Mouse (Mus musculus) embryonic facial prominence, embryonic 12.5 days (tissue): Measurements from ENCODE around the gene Tecta. TPM values are rescaled to one million over a fixed set of nuclear protein-coding genes. Genes with fewer than 3 reads are reported as not detected.

Source experiments
- ATAC-seq: fragments of 200-750 bp; cut with Nextera tagmentation; 2 replicates; pipeline ENCODE4 v1.8.0; 2017; ENCODE audit not compliant: insufficient number of reproducible peaks, insufficient read depth, low FRiP score, low TSS enrichment
- H3K27ac ChIP-seq: fragments of 300-500 bp; sonication (generic); 2 replicates; pipeline ENCODE4 v1.5.1; 2016; ENCODE audit warnings: mild to moderate bottlenecking
- H3K27me3 ChIP-seq: fragments of 300-500 bp; sonication (generic); 2 replicates; pipeline ENCODE4 v1.6.1; 2016; ENCODE audit warnings: mild to moderate bottlenecking, moderate library complexity
- H3K36me3 ChIP-seq: fragments of 300-500 bp; sonication (generic); 2 replicates; pipeline ENCODE4 v1.6.1; 2016; ENCODE audit warnings: mild to moderate bottlenecking
- H3K4me1 ChIP-seq: fragments of 300-500 bp; sonication (generic); 2 replicates; pipeline ENCODE4 v1.6.1; 2016
- H3K4me2 ChIP-seq: fragments of 300-500 bp; sonication (generic); replicated peaks from 2 replicates; pipeline ENCODE4 v1.6.1; 2016; ENCODE audit warnings: mild to moderate bottlenecking, moderate library complexity
- H3K4me3 ChIP-seq: fragments of 300-500 bp; sonication (generic); 2 replicates; pipeline ENCODE4 v1.5.1; 2016; ENCODE audit warnings: mild to moderate bottlenecking
- H3K9ac ChIP-seq: fragments of 300-500 bp; sonication (generic); 2 replicates; pipeline ENCODE4 v1.6.1; 2016; ENCODE audit warnings: mild to moderate bottlenecking, moderate library complexity
- H3K9me3 ChIP-seq: fragments of 300-500 bp; sonication (generic); 2 replicates; pipeline ENCODE4 v1.6.1; 2016; ENCODE audit warnings: mild to moderate bottlenecking, moderate library complexity
- WGBS: fragments of 180-500 bp; shearing (Covaris S2); methylation state at CpG from one replicate; pipeline ENCODE4 v1.1.7; 2016; 5-methylcytosine and 5-hydroxymethylcytosine counted together
- polyA plus RNA-seq: library from polyadenylated mRNA; unstranded; fragments of >200 nt; fragmentation: Nextera tagmentation; extraction: Ambion mirVana; gene quantifications from 2 replicates; pipeline ENCODE4 v1.2.1, GENCODE M21; 2016

The Tecta gene
- polyA plus RNA-seq, 1 experiment from 2014 or later, result 0.35 TPM

- Histone ChIP-seq H3K27me3 (no peaks in the 10 kb centered on the region), H3K9me3 (no peaks in the 10 kb centered on the region), H3K27ac (no peak overlapping the region), H3K4me1 (peaks cover 7% of the 10 kb centered on the region; the same call in 1 of the 2 replicates), H3K4me2 (no peak overlapping the region), H3K4me3 (no peak overlapping the region), H3K9ac (no peak overlapping the region), H3K36me3 (no peaks in the 10 kb centered on the region)
- no peak for ATAC-seq
- WGBS, result 83% methylated on average over 13 of the region's 13 CpGs
Measured at GRCm38 (mm10) chr9:42385656-42386055, 14.1 kb downstream of the Tecta start.

GRCm38 (mm10) chr9:42382628-42383347 lies 16.9 kb downstream of the Tecta start:
- Histone ChIP-seq H3K9ac (no peak overlapping the region), H3K4me3 (no peak overlapping the region), H3K36me3 (no peaks in the 10 kb centered on the region), H3K27ac (no peak overlapping the region), H3K4me2 (no peak overlapping the region), H3K27me3 (no peaks in the 10 kb centered on the region), H3K4me1 (no peaks in the 10 kb centered on the region; the same call in 1 of the 2 replicates), H3K9me3 (no peaks in the 10 kb centered on the region)
- 75% methylated on average over 8 of the region's 8 CpGs for WGBS
- no peak for ATAC-seq

- ATAC-seq, result no peak
- Histone ChIP-seq H3K36me3 (no peaks in the 10 kb centered on the region), H3K4me1 (no peaks in the 10 kb centered on the region; the same call in 1 of the 2 replicates), H3K9me3 (no peaks in the 10 kb centered on the region), H3K4me2 (no peak overlapping the region), H3K9ac (no peak overlapping the region), H3K27me3 (no peaks in the 10 kb centered on the region), H3K27ac (no peak overlapping the region), H3K4me3 (no peak overlapping the region)
- WGBS, result 75% methylated on average over 5 of the region's 5 CpGs
Measured at GRCm38 (mm10) chr9:42382063-42382462, 17.7 kb downstream of the Tecta start.

DNA sequence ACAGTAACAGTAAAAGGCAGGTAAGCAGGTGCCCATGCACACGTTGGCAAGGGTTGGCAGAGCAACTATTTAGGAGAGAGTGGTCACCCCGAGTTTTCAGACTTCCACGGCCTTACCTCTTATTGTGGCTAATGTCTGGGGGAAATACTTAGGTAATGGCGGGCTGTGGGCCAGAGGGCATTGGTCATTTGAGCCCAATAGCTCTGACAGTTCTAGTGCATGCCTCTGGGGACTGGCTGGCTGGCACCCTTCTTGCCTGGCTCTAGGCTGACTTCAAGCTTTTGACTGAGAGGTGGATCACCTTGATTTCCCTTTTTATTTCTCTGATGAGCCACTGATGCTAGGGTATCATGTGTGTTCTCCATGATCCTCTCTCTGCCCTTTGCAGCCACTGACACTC lies 21.7 kb downstream of the Tecta start:
- Histone ChIP-seq H3K27me3 (no peaks in the 10 kb centered on the region), H3K4me3 (no peak overlapping the region), H3K36me3 (no peaks in the 10 kb centered on the region), H3K9ac (no peak overlapping the region), H3K4me1 (no peaks in the 10 kb centered on the region), H3K27ac (no peak overlapping the region), H3K9me3 (no peaks in the 10 kb centered on the region), H3K4me2 (no peak overlapping the region)
- 91% methylated on average over 4 of the region's 4 CpGs for WGBS
- no peak for ATAC-seq

DNA sequence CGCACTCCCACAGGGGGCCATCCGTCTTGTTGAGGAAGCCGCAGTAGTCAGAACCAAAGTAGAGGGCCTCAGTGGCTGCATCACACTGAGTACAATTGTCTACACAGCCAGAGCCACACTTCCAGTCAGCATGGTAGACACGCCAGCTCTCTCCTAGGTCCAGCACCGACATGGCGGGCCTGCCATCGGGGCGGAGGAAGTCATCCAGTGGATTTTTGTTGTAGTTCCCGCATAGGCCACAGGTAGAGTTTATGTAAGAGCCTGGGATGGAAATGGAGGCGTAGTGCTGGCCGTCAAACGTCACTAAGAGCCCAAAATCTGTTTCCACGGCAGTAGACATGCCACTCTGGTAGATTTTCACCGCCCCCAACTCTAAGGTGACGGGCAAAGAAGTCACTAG lies 22.1 kb downstream of the Tecta start:
- H3K36me3 ChIP-seq, result no peaks in the 10 kb centered on the region
- no peaks in the 10 kb centered on the region for H3K27me3 ChIP-seq
- no peak overlapping the region for H3K27ac ChIP-seq
- no peak overlapping the region for H3K4me2 ChIP-seq
- no peak for ATAC-seq
- WGBS, result 92% methylated on average over 15 of the region's 15 CpGs
- no peaks in the 10 kb centered on the region for H3K4me1 ChIP-seq
- no peak overlapping the region for H3K4me3 ChIP-seq
- H3K9me3 ChIP-seq, result no peaks in the 10 kb centered on the region
- no peak overlapping the region for H3K9ac ChIP-seq

DNA sequence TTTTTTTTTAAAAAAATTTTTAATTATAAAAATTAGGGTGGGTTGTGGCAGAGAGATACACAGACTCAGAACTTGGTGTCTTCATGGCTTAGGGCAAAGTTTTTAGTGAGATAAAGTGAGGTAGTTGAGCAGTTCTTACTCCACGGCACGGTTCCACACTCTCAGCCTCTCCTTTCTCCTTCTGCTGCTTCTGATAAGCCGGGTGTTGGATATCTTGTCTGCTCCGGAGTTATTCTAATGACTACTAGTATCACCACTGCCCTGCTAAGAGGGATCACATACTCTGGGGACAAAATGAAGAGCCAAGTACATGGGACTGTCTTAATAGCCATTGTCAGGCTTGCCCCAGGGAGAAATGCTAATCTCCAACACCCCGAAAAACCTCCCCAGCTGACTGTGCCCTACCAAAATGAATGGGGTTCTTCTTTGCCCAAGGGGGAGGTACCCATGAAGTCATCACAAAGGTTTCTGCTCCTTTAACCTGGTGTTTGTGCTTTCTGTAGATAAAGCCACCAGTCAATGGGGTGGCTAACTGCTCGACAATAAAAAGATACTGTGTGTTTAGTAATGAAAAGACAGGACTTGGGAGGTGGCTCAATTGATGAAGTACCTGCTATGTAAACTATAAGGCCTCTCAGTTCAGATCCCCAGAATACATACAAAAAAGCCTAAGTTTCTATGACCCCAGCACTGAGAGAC lies 27.9 kb downstream of the Tecta start:
- Histone ChIP-seq H3K36me3 (no peaks in the 10 kb centered on the region), H3K4me2 (no peak overlapping the region), H3K4me3 (no peak overlapping the region), H3K27me3 (no peaks in the 10 kb centered on the region), H3K9ac (no peak overlapping the region), H3K4me1 (no peaks in the 10 kb centered on the region), H3K27ac (no peak overlapping the region), H3K9me3 (no peaks in the 10 kb centered on the region)
- no peak for ATAC-seq
- 84% methylated on average over 6 of the region's 6 CpGs for WGBS

GRCm38 (mm10) chr9:42357585-42357984 lies 42.1 kb downstream of the Tecta start:
- H3K9ac ChIP-seq, result no peak overlapping the region
- H3K9me3 ChIP-seq, result no peaks in the 10 kb centered on the region
- no peaks in the 10 kb centered on the region for H3K27me3 ChIP-seq
- H3K4me3 ChIP-seq, result no peak overlapping the region
- WGBS, result 83% methylated on average over 4 of the region's 4 CpGs
- H3K4me2 ChIP-seq, result no peak overlapping the region
- ATAC-seq, result no peak
- H3K4me1 ChIP-seq, result peaks cover 3% of the 10 kb centered on the region; the same call in 1 of the 2 replicates
- H3K27ac ChIP-seq, result no peak overlapping the region
- no peaks in the 10 kb centered on the region for H3K36me3 ChIP-seq

DNA sequence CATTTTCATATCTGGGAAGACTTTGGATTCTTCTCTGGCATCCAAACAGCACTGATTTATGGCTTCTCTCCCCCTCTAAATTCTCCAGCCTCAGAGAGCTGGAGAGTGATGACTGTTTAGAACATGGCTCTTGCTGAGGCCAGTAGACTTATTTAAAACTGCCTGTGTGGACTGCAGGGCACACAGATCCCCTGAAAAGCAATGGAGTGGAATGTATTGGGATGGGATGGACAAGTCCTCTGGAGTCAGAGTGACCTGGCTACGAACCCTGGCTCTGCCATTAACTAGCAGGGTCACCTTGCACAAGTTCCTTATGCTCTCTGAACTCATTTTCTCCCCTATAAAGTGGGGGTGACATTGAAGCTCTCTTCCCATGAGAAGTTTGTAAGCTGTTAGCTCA lies 44.9 kb downstream of the Tecta start:
- Histone ChIP-seq H3K4me3 (no peak overlapping the region), H3K4me2 (no peak overlapping the region), H3K9me3 (no peaks in the 10 kb centered on the region), H3K27ac (no peak overlapping the region), H3K36me3 (no peaks in the 10 kb centered on the region), H3K27me3 (0 out of 2 replicates have a peak, but pooled peaks cover 4% of the 10 kb centered on the region), H3K9ac (no peak overlapping the region), H3K4me1 (peaks cover 3% of the 10 kb centered on the region; the same call in 1 of the 2 replicates)
- WGBS, result 81% methylated on average over 1 of the region's 1 CpGs
- no peak for ATAC-seq

DNA sequence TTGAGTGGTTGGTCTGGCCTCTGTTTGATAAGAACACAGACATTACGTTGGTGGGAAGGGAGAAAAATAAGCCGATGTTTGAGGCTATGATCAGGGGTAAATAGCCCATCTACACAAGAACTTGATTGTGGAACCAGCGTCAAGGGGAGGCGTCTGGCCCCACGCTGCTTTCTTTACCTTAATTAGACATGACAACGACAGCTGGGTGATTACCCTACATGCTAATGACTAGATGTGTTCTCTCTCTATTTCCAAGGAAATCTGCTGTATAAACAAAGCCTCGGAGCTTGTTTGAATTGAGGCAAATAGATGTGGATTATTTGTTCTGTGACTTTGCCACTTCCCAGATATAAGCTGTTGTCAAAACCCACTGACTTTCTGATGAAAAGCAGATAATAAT lies 49.9 kb downstream of the Tecta start:
- Histone ChIP-seq H3K4me2 (no peak overlapping the region), H3K4me3 (no peak overlapping the region), H3K27me3 (0 out of 2 replicates have a peak, but pooled peaks cover 4% of the 10 kb centered on the region), H3K9ac (no peak overlapping the region), H3K27ac (no peak overlapping the region), H3K36me3 (no peaks in the 10 kb centered on the region), H3K9me3 (no peaks in the 10 kb centered on the region), H3K4me1 (no peaks in the 10 kb centered on the region; the same call in 1 of the 2 replicates)
- 48% methylated on average over 7 of the region's 7 CpGs for WGBS
- no peak for ATAC-seq

- no peak overlapping the region for H3K4me3 ChIP-seq
- no peaks in the 10 kb centered on the region for H3K27me3 ChIP-seq
- H3K9ac ChIP-seq, result no peak overlapping the region
- H3K4me2 ChIP-seq, result no peak overlapping the region
- H3K36me3 ChIP-seq, result no peaks in the 10 kb centered on the region
- H3K4me1 ChIP-seq, result no peaks in the 10 kb centered on the region; the same call in 1 of the 2 replicates
- ATAC-seq, result no peak
- no peak overlapping the region for H3K27ac ChIP-seq
- H3K9me3 ChIP-seq, result no peaks in the 10 kb centered on the region
Measured at GRCm38 (mm10) chr9:42346297-42346696, 53.4 kb downstream of the Tecta start.

DNA sequence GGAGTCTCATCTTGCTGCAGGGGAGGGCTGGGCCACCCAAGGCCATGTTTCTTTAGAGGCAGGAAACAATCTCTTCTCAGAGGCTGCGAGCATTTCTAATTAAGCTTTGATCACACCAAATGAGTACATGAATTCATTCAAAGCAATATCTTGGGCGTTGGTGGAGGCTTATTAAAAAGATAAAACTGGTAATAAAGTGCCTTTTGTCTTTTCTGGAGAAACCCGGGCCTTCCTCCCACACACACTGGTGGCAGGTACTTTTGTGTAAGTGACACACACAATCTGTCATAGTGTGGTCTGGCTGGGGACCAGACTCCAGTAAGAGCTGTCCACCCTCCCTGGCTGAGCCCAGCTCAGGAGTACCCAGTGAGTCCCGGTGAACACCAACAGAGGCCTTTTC lies 60.6 kb downstream of the Tecta start:
- Histone ChIP-seq H3K4me2 (no peak overlapping the region), H3K27ac (no peak overlapping the region)

GRCm38 (mm10) chr9:42337026-42337425 lies 62.7 kb downstream of the Tecta start:
- 79% methylated on average over 13 of the region's 13 CpGs for WGBS
- no peak overlapping the region for H3K4me3 ChIP-seq
- H3K9me3 ChIP-seq, result no peaks in the 10 kb centered on the region
- H3K27ac ChIP-seq, result no peak overlapping the region
- H3K9ac ChIP-seq, result no peak overlapping the region
- ATAC-seq, result no peak
- no peaks in the 10 kb centered on the region for H3K27me3 ChIP-seq
- H3K4me1 ChIP-seq, result 0 out of 2 replicates have a peak, but pooled peaks cover 2% of the 10 kb centered on the region
- H3K36me3 ChIP-seq, result no peaks in the 10 kb centered on the region
- H3K4me2 ChIP-seq, result no peak overlapping the region

More for the DNA sequence above, 60.6 kb downstream of the Tecta start:
- Histone ChIP-seq H3K9me3 (no peaks in the 10 kb centered on the region), H3K36me3 (no peaks in the 10 kb centered on the region), H3K4me3 (no peak overlapping the region), H3K9ac (no peak overlapping the region), H3K4me1 (0 out of 2 replicates have a peak, but pooled peaks cover 2% of the 10 kb centered on the region), H3K27me3 (no peaks in the 10 kb centered on the region)
- no peak for ATAC-seq
- 59% methylated on average over 4 of the region's 4 CpGs for WGBS
